Mouse (Mus musculus) thymus, postnatal 14 days (tissue): ENCODE results near the gene Lrit3.
"Not testable (repeated sequence)": the region's sequence is repeated elsewhere in the genome, so short reads cannot be mapped to it uniquely, and the experiment has no call there.

Experiments
- DNase-seq: peaks from one replicate; pipeline ENCODE4 v3.0.0; 2021

Lrit3 gene

GRCm38 (mm10) chr3:129766971-129767794 is 36.6 kb downstream of the Lrit3 start:
- no peak for DNase-seq

- no peak for DNase-seq
Observed at GRCm38 (mm10) chr3:129766106-129766505, 37.7 kb downstream of the Lrit3 start.

GRCm38 (mm10) chr3:129757599-129757998 is 46.2 kb downstream of the Lrit3 start:
- DNase-seq = not testable (repeated sequence)

- DNase-seq = no peak
Observed at GRCm38 (mm10) chr3:129754650-129755604, 48.9 kb downstream of the Lrit3 start, which contains the start of gene Egf. Gene Egf (minus strand): TSS chr3:129755316.

- DNase-seq = peak; percentile 56
Observed at GRCm38 (mm10) chr3:129744803-129745202, 59.0 kb downstream of the Lrit3 start.

- no peak for DNase-seq
Observed at GRCm38 (mm10) chr3:129742781-129743180, 61.0 kb downstream of the Lrit3 start.

GRCm38 (mm10) chr3:129738291-129739183 is 65.3 kb downstream of the Lrit3 start:
- DNase-seq = no peak
